Mouse (Mus musculus) cerebellum, postnatal 4 days (tissue): ENCODE data around the gene Clec2i.
A peak's percentile ranks its signal among the peaks of the same experiment; 100 is the strongest.
"Not testable (repeated sequence)": the region's sequence is repeated elsewhere in the genome, so short reads cannot be mapped to it uniquely, and the experiment has no call there.

Source experiments
- DNase-seq, 2 experiments: peaks; one replicate each; pipeline ENCODE4 v3.0.0; 2022; ENCODE audit warnings: low spot score in 2 of 2, mixed read lengths in 1 of 2

The Clec2i gene

DNA sequence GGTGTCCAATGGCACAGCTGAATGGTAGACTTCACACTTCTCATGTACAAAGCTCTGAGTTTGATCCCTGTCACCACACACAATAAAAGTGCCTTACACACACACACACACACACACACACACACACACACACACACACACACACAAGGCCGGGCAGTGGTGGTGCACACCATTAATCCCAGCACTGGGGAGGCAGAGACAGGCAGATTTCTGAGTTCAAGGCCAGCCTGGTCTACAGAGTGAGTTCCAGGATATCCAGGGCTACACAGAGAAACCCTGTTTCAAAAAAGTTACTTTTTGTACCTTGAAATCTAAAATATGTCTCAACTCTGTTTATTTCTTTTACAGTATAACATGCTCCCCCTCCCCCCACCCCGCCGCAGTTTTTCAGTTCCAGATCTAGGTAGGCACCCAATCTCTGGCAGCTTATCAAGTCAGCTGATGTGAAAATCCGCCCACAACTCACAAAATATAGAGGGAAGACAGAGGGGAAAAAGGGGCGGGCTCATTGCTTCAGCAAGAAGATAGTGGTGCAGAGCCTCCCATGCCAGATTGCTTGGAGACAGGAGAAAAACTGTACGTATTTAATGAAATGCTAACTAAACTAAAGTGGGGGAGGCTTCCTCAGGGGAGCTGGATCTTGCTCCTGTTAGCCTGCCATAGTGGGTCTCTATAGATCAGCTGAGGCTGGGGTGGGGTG lies at the start of gene Clec2i:
Clec2i (plus strand) TSS at position 498 of the 700 bp plus-strand sequence.
- not testable (repeated sequence) for DNase-seq

- DNase-seq, result peak; percentile 72 to 90
Observed at GRCm38 (mm10) chr6:128838342-128839265, 48.8 kb upstream of the Clec2i start.

- DNase-seq, result peak; percentile 64 to 83
Observed at GRCm38 (mm10) chr6:128839266-128839771, 48.1 kb upstream of the Clec2i start.

DNA sequence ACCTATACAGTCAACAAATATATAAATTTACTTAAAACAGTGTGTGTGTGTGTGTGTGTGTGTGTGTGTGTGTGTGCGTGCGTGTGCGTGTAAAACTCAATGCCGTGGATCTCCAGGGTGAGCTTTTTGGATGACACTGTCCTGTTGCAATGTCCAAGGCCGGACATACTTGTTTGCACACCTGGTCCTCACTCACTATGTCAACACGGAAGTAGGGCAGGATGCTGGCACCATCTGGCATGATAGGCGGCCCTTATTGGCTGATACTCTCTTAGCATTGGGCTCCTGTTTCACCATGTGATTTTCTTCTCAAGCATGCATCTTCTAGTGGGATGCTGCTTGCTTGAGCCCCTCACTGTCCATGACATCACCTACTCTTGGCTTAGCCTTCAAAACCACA lies 47.5 kb upstream of the Clec2i start:
- no peak for DNase-seq

- DNase-seq, result not testable (repeated sequence)
Observed at GRCm38 (mm10) chr6:128840669-128841068, 46.7 kb upstream of the Clec2i start.

DNA sequence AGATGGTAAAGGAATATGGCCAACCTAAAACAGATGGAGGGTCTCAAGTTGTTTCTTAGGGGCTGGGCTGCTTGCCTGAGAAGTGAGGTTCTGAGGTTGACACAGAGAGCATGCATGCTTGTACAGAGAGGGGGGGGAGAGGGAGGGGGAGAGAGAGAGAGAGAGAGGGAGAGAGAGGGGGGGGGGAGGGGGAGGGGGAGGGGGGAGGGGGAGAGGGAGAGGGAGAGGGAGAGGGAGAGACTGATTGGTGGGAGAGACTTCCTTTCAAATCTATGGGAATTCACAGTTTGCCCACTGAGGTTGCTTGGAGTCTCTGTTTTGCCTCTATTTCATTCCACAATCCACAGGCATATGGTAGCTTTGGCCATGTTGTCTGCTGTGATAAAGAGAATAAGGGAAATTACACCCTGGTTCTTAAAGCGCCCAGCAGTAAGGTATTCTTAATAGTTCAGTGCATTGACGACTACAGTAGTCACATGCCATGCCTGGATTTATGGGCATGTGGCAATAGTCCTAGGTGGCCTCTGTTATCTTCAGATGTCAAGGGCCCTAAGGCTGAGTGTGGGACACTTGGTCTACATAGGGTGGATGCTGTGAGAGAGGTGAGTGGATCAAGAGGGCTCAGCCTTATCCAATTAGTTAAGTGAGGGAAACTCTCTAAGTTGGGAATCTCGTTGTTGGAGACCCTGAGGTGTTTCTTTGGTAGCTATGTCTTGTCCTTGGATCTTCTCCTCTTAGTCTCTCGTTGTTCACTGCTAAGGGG lies 45.9 kb upstream of the Clec2i start:
- no peak for DNase-seq

GRCm38 (mm10) chr6:128842356-128842944 lies 44.9 kb upstream of the Clec2i start:
- no peak for DNase-seq

DNA sequence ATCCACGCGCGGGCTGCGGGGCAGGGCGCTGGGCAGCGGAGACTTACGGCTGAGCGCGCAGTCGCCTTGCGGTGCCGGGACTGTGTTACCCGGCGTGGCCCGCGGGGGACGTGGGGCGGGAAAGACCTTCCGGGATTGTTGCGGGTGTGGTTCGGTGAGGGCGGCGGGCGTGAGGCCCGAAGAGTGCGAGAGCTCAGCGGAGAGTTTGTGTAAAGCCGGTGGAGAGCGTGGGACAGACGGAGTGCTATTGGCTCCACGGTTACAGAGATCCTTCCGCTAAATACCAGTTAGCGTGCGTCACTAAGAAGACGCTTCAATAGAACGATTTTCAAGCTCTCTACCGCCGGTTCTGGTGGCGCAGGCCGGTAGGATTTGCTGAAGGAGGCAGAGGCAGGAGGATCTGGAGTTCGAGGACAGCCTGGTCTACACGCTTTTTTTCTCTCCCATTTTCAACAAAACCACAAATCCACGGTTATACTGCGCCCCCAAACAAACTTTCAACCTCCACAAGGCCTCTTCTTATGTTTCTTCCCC lies 44.4 kb upstream of the Clec2i start:
- peak; percentile 85 to 93 for DNase-seq

DNA sequence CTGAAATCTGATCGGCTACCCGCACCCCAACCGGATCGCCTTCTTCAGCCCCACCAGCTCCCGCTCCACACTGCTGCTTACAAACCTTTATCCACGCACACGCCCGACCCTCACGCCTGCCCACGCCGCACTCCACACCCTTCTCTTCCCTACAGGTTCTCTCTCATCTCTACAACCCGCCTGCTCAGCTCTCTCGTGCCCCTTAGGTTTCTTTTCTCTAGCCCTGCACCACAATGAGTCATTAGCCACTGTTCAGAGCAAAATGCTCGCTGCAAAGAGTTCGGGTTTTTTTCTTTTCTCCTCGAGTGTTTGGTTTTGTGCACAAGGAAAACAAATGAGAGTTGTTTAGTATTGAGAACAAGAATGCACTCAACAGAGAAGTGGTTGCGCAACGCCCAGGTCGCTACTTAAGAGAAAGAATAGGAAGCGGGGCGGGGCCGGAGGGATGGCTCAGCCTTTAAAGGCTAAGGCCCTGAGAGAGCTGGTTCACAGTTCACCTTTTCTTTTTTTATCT lies 43.9 kb upstream of the Clec2i start:
- DNase-seq, result no peak

- no peak for DNase-seq
Observed at GRCm38 (mm10) chr6:128844131-128844530, 43.3 kb upstream of the Clec2i start.

- DNase-seq, result no peak
Observed at GRCm38 (mm10) chr6:128844586-128845080, 42.8 kb upstream of the Clec2i start.

DNA sequence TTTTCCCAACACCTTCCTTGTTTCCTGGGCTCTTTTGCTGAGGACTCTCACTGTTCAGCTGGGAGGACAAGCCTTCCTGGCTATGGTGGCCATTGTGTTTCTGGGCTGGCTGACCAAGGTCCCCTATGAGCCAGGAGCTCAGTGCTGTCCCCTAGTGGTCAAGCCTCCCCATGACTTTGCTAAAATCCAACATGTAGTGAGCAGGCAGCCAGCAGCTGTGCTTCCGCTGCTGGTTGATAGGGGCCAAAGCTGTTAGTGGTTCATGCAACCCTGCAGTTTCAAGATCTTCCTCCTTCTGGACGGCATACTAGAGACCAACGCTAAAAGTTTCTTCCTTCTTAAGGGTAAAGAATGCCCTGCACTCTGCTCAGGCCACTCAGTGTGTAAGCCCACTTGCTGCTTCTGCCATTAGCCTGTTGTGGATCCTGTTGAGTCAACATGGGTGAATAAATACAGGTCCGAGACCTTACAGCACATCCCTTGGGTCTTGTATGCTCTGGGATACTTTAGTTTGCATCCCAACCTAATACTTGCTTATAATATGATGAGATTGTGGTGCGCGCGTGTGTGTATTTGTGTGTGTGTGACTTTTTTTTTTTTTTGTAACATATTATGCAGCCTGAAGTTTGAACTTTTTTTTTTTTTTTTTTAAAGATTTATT lies 41.9 kb upstream of the Clec2i start:
- DNase-seq, result peak; percentile 85 to 93

DNA sequence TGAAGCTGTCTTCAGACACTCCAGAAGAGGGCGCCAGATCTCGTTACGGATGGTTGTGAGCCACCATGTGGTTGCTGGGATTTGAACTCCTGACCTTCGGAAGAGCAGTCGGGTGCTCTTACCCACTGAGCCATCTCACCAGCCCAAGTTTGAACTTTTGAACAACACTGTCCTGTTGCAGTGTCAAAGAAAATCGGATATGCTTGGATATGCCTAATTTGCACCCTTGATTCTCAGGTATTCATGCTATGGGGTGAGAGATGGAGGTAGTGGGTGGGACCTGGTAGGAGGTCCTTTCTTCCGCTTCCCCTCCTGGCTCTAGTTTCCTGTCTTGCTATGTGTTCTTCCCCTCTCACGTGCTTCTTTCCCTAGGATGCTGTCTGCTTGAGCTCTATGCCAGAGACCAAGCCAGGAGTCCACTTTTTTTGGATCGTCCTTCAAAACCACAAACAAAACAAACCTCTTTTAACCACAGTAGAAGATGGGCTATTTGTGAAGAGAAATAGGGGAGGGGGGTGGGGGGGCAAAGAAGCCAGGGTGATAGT lies 41.3 kb upstream of the Clec2i start:
- DNase-seq, result no peak

- DNase-seq, result no peak
Observed at GRCm38 (mm10) chr6:128847401-128847800, 40.0 kb upstream of the Clec2i start.

- DNase-seq, result peak in 1 of 2 experiments; percentile 47
Observed at GRCm38 (mm10) chr6:128849902-128850301, 37.5 kb upstream of the Clec2i start.

- DNase-seq, result no peak
Observed at GRCm38 (mm10) chr6:128850671-128851070, 36.7 kb upstream of the Clec2i start.

- no peak for DNase-seq
Observed at GRCm38 (mm10) chr6:128851151-128851550, 36.2 kb upstream of the Clec2i start.

DNA sequence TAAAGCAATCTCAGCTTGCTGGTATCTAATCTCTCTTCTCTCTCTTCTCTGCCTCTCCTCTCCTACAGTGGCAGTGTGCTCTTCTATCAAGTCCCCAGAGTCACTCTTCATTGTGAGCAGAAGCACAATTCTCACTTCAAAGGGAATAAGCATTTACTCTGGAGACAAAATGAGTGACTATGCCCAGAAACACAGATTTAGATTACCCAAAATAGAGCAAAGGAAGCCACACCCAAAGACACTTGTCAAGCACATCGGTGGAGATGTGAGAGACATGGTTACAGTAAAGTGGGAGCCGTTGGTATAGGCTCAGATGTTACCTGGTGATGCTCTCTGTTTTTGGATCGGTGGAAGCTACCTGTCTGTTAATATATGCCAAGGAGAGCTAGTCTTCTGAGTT lies 34.6 kb upstream of the Clec2i start:
- DNase-seq, result no peak

- peak in 1 of 2 experiments; percentile 73 for DNase-seq
Observed at GRCm38 (mm10) chr6:128854024-128854820, 33.2 kb upstream of the Clec2i start.
